Mouse (Mus musculus) heart, postnatal 36 days (tissue): ENCODE measurements around the gene Chrdl1. TPM values are rescaled to one million over a fixed set of nuclear protein-coding genes. Genes with fewer than 3 reads are reported as not detected.

ENCODE experiments used
- DNase-seq, 2 experiments: peaks; one replicate each; pipeline ENCODE4 v3.0.0; 2021 to 2022
- intact Hi-C: fragments of 180-260 bp; cut with DNase I; formaldehyde crosslinking; loops from one replicate; pipeline ENCODE4 v1.15.1; 2025
- total RNA-seq, 2 experiments: library from RNA; stranded (reverse); gene quantifications; 2 replicates each; pipeline ENCODE4 v1.2.3; 2021

The Chrdl1 gene
- 1 to 10 TPM; 2.2 to 2.5 TPM for total RNA-seq

DNA sequence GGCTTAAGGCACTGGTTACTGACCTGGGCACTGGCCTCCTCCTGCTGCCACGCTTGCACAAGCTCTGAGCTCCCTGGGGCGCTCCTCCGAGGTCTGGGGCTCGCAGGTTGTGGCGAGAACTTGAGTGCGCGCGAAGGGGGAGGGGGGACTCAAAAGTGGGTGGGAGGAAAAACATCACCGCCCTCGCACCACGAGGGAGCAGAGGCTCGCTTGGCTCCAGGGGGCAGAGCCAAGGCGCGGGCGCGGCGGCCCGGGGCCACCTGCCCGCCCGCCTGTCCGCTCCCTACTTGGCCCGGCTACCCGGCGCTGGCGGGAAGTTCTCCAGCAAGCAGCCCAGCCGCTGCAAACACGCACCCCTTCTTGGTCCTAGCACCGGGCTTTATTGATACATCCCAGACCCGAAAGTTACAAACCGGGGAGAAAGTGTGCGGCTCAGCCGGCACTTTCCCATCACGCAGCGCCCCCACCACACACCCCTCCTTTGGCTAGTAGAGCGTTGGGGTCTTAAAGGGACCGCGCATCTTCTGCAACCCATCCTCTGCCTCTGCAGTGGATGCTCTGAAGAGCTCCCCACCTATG lies at the start of gene Chrdl1:
TSS of gene Chrdl1 (minus strand) at position 472 of the 579 bp plus-strand sequence.
- no peak for DNase-seq
- intact Hi-C loops: no loop called here

DNA sequence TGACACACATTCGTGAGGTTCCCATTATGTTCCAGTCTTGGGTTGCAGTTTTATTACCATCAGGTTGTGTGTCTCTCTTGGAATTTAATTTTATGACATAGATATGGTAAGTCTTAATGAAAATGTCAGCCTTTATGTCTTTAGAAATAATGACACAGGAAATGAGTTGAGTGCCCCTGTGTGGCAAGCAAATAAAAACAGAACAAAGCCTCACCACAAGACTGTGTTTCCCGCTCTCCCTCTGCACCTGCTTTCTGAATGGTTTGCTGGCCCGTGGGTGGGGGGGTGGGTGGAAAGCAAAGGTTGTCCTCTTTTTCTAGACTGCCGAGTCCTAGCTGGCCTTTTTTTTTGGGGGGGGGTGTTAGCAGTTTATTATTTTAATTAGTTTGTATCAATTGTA lies 48.6 kb upstream of the Chrdl1 start:
- DNase-seq: no peak
- intact Hi-C loops: no loop called here

DNA sequence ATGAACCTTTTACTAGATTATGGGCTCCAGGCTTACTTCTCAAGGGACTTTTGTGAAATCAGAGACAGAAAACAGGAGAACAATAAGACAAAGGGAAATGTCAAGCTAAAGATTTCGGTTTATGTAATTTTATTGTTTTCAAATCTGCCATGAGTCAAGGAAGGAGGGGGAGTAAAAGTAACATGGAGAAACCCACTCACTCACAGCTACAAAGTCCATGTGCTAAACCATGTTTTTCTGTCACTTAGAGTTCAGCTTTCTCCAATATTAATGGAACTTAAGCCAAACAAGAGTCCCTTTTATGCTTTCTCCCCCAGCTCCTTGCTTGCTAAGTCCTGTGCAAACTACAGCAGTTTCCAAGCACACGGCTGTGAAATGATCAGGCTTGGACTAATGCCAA lies 10.5 kb upstream of the Chrdl1 start:
- intact Hi-C loops: no loop called here
- DNase-seq: no peak

DNA sequence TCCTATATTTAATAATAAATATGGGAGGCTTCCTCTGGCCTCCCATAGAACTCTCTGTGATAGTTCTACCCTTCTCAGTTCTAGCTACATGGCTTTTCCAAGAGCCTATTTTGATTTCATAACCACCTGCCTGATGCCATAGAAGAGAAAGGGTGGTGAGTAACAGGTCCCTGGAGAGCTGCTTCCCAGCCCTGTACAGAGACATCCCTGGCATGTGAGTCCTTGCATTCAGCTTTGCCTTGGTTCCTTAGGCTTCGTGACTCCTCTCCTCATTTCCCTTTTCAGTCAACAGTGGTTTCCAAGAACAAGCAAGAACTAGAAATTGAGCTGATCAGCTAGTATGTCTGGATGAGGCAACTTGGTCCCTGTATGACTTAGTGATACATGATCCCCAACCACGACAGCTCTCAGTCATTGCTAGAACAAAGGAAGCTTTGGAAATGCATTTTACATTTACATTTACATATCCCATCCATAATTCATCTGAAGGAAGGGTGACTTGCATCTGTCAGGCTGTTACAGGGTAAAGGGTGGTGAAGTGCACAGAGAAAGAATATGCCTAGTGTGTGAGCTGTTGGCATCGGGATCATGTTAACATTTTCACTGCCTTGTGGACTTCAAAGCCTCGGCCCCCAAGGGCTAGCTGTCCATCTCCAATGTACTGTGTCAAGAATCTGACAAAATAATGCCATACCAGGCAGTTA lies 27.7 kb downstream of the Chrdl1 start:
- intact Hi-C loops: no loop called here
- DNase-seq: no peak

DNA sequence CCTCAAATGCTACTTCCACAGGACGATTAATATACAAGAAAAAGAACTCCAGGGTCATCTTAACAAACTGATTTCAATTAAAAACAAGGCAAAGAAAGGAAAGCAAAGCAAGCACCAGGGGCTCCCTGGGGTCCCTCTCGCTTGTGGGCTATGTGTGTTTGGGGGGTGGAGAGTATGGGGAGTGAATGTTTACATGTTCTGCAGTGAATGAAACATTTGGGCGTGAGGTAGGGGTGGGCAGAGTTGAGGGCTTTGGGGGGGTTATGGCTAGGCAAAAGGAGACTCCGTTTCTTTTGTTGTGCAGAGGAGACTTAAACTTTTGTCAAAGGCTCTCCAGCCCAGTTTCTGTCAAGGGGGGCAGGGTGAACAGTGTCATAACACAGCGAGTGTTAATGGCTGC lies 46.8 kb downstream of the Chrdl1 start:
- intact Hi-C loops: no loop called here
- no peak for DNase-seq

DNA sequence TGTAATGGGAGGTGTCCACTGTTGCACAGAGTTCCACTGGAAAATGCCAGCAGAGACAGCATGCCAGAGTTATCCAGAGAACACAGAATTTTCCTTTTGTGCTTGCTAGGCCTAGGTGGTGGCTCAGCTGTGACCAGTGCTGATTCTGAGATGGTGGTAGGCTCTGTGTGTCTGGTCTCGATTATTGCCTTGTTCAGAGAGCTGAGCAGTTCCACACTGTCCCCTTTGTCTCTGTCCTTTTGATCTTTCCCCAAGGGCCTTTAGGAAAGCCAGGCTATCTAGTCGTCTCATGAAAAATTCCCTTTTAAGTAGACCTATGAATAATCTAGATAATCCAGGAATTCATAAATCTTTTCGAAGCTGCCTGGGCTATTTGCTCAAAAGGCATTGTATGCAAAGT lies 47.3 kb downstream of the Chrdl1 start:
- DNase-seq: no peak
- intact Hi-C loops: no loop called here

DNA sequence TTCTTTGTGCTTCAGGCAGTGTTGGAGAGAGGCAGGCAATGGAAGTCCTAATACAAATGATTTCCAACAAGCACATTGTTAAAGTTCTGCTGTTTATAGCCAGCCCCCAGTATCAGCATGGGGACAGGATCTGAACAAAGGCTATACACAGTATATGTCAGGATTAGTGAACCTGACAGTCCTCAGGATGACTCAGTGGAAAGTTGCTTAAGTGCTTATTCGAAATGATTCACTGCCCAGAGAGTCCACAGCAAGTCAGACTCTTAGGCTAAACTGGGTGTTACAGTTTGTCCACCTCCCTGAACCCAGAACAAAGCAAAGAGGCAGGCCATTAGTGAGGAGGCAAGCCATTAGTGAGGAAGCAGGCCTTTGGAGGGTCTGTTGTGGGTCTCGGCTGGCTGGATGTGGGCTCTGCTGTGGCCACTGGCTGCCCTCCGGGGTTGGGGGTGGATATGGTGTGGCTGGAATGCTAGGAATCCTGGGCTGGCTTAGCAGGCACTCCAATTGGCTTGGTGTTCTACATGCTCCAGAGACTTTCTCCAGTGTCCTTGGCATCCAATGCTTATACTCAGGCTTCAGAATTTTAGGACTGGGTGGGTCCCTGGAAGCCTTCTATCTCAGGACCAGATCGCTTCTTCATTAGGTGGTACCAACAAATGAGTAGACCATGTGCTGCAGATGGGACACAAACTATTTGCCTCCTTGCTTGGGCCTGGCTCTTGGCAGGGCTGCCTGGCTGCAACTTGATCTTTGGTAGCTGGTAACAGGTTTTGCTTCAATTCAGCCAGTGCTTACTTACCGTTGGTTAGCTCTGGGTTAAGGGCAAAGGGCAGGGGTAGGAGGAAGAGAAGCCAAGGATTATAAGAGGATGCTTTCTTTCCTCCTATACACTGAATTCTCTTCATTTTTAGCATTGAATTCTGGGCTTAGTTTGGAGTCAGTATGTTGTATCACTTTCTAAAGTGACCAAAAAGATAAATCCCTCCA lies 49.3 kb downstream of the Chrdl1 start:
- DNase-seq: no peak
- intact Hi-C loops: no loop called here

DNA sequence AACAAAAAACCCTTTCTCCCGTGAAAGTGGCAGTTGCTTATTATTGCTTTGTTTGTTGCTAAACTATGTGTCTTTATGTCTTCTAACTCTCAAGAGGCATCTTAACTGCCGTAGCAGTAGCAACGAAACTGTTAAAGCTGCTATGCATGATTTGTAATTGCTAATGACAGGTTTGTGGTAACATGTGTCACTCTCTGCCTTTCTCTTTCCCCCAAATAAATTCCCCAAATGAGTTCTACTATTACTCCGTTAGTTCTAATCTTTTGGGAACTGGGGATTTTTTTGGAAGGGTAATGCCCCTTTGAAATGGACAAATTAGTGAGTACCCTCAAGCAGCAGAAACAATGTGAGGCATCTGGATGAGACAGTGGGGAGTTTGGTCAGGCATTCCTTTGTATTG lies 55.9 kb downstream of the Chrdl1 start:
- intact Hi-C loops: no loop called here
- no peak for DNase-seq

DNA sequence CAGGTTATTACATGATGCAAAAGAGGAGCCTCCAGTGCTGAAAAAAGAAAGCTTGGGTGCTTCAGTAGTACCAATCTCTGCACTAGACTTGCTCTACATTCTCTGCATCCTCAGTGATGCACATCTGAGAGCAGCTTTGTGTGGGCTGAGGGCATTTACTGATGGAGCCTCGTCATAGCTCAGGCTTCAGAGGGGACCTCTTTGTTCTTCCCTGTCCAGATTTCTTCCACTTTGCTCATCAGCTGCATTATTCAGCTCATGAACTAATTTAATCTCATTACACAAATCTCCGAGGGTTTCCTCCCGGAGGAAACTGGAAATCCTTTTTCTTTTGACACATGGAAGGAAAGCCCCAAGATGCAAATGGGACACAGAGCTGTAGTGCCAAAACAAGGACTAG lies 56.5 kb downstream of the Chrdl1 start:
- intact Hi-C loops: no loop called here
- DNase-seq: no peak

DNA sequence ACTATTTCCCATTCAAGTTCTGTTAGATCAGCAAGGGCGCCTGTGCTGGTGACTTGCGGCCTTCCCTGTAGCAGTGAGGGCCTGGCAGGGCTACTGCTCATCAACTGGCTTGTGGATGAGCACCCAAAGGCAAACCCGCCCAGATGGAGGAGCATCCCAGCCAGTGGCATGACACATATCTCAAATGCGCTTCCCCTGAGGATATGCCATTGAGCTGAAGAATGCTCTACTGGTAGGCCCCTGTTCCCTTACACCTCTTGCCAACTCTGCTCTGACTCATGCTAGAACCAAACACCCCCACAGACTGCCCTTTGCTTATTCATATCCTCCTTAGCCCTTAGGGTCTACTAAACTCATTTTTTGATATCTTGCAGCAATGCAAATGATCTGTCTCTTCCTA lies 57.4 kb downstream of the Chrdl1 start:
- DNase-seq: no peak
- intact Hi-C loops: no loop called here

DNA sequence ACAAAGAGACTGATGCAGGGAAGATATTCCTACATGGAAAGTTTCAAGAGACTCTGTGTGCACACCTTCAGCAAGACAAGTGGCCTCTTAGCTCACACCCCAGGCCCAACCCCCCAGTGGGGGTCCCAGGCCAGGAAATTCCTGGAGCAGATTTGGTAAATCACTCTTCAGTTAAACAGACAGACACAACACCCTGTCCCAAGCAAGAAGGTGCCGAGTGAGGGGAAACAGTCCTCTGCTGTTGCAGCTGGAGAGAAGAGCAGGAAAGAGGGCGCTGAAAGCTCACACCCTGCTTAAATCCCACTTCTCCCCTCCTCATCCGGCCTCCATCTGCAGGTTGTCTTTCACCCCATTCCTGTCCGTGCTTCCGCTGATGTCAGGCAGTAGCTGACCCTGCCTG lies 58.2 kb downstream of the Chrdl1 start:
- intact Hi-C loops: no loop called here

DNA sequence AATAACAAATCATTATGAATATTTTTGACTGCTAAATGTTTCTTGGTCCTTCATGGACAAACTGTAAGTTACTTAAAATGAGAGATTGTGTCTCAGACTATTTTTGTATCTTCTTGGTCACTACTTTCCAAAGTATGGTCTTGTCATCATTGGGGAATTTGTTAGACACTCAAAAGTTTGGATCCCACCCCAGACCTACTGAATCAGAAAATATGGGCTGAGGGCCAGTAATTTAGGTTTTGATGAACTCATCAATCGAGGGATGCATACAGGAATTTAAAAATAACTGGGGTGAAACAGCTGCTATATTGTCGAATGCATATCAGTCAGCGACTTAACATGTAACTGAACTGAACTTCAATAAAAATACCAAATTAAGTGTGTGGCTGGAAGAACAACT lies 80.9 kb downstream of the Chrdl1 start:
- intact Hi-C loops: no loop called here
- no peak for DNase-seq

More for the DNA sequence above, 58.2 kb downstream of the Chrdl1 start:
- no peak for DNase-seq

DNA sequence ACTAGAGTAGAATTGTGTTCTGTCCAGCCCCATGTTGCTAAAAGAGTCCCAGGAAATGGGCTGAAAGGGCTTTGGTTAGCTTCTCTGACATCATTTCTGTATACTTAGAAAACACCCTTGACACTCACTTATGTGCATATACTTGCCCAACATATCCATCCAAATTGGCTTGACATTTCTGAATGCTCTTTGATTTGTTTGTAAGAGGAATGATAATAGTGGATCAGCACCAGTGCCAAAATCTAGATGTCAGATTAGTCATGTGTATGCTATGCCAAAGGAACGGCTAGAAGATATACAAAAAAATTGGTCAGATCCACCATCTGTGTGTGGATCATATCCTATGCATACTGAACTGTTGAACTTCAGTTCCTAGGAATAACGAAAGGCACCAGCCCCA lies 99.3 kb downstream of the Chrdl1 start:
- intact Hi-C loops: no loop called here
- no peak for DNase-seq

DNA sequence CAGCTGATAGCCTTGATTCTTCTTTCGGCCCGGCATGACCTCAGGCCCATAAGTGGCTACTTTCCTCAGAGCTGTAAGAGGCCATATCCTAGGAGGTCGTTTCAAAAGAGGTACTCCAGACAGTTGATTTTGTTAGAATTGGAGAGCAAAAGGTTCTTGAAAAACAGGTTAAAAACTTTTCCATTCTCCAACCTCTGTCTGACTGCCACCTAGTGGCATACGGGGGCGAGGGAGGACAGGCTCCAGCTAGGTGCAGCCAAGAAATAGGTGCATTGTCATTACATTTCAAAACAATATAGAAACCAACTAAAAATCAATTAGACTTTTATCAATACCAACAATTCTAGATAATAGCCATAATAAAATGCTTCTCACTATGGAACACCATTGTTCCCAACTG lies 118.9 kb downstream of the Chrdl1 start:
- no peak for DNase-seq
- intact Hi-C loops: loop anchor here (5.0 kb wide), 1 partner anchor 173 kb away; no protein-coding TSS in a partner anchor

DNA sequence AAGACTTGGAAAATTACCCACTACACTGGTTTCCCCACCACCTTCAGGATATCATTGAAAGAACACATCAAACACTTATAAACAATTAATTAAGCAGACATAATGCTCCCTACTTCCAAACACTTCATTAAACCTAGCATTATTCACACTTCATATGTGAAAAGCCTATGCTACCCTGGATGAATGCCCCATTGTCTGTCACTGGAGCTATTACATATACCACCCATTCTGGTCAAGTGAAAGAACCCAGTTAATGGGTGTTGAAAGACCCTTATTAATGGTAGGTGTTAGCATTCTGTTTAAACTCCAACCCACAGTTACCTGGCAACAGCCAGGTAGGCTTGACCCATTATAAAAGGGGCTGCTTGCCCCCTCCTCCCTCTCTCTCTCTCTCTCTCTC lies 143.4 kb downstream of the Chrdl1 start:
- no peak for DNase-seq
- intact Hi-C loops: no loop called here

Other genes starting within 250 kb of the Chrdl1 start
- under 1 TPM; 0.33 to 0.79 TPM for gene Pak3, start 124.3 kb upstream of the Chrdl1 start, total RNA-seq